In genomic region chr9:106686983-106687650, GRCm38 (mm10) we compare ENCODE assay signal across 7 mouse cellular contexts. TPM values are rescaled to one million over a fixed set of nuclear protein-coding genes. Genes with fewer than 3 reads are reported as not detected.
DNase-seq lines count a peak whose midpoint lies in the region; ATAC-seq lines count a peak whose summit lies in the region.

No protein-coding gene starts in this region.

- H3K27me3 ChIP-seq in limb, embryonic 11.5 days (ENCODE audit: control insufficient read depth, insufficient read depth, low read length) = no peaks in the 10 kb centered on the region
- H3K27me3 ChIP-seq in midbrain, embryonic 13.5 days = no peaks in the 10 kb centered on the region

- H3K4me3 ChIP-seq in limb, embryonic 11.5 days (ENCODE audit: low read depth, low read length) = no peak overlapping the region
- H3K4me3 ChIP-seq in midbrain, embryonic 13.5 days (replicated peaks) = no peak overlapping the region

- H3K4me1 ChIP-seq in limb, embryonic 11.5 days (ENCODE audit: control insufficient read depth, insufficient read depth, low read length) = peaks cover 9% of the 10 kb centered on the region
- peaks cover 26% of the 10 kb centered on the region for H3K4me1 ChIP-seq in midbrain, embryonic 13.5 days (replicated peaks)

- 0 out of 2 replicates have a peak overlapping the region, but pooled peaks have one; percentile 30 for H3K27ac ChIP-seq in limb, embryonic 11.5 days (replicated peaks; ENCODE audit: low read depth, low read length)
- H3K27ac ChIP-seq in midbrain, embryonic 13.5 days = no peak overlapping the region

- no peaks in the 10 kb centered on the region for H3K9me3 ChIP-seq in limb, embryonic 11.5 days (ENCODE audit: control insufficient read depth, low read length)
- no peaks in the 10 kb centered on the region for H3K9me3 ChIP-seq in midbrain, embryonic 13.5 days

- 34% methylated on average over 8 of the region's 8 CpGs for WGBS in limb, embryonic 11.5 days
- 41% methylated on average over 8 of the region's 8 CpGs for WGBS in midbrain, embryonic 13.5 days

- H3K36me3 ChIP-seq in limb, embryonic 11.5 days (ENCODE audit: control insufficient read depth, insufficient read depth, low read length) = no peaks in the 10 kb centered on the region
- H3K36me3 ChIP-seq in midbrain, embryonic 13.5 days = peaks cover 3% of the 10 kb centered on the region; the same call in 1 of the 2 replicates

- peak; percentile 68 for ATAC-seq in limb, embryonic 11.5 days (ENCODE audit: insufficient number of reproducible peaks, low FRiP score, low TSS enrichment, low read depth)
- peak; percentile 59 for ATAC-seq in midbrain, embryonic 13.5 days

- no peak overlapping the region for H3K9ac ChIP-seq in limb, embryonic 11.5 days (ENCODE audit: low read length)
- no peak overlapping the region for H3K9ac ChIP-seq in midbrain, embryonic 13.5 days (replicated peaks)

- DNase-seq in adrenal gland, adult (ENCODE audit: inconsistent age in 2 of 2, low spot score in 1 of 2) = peak; percentile 74 to 93
- DNase-seq in cerebellum, postnatal 36 days = peak; percentile 74 to 76
- DNase-seq in gastrocnemius, postnatal 14 days = peak; percentile 62
- DNase-seq in induced T-regulatory cell, adult 2 months (ENCODE audit: low read depth) = peak; percentile 87
- DNase-seq in limb, embryonic 11.5 days (ENCODE audit: low spot score) = peak; percentile 88
- peak; percentile 37 to 64 for DNase-seq in spleen, adult 18-20 months

- H3K4me2 ChIP-seq in limb, embryonic 11.5 days (ENCODE audit: low read depth, severe bottlenecking) = peak overlapping the region; percentile 25; the same call in 1 of the 2 replicates
- no peak overlapping the region for H3K4me2 ChIP-seq in midbrain, embryonic 13.5 days (replicated peaks)

- intact Hi-C loops in gastrocnemius, postnatal 14 days (cut with DNase I; ENCODE audit: low total_unique reads) = loop anchor here (10.0 kb wide), 1 partner anchor 198 kb away; the partner anchor contains the start of gene Rbm15b

RNA-seq across cellular contexts. Expression of gene Tex264, which starts 1.4 kb away (rescaled TPM):
- 10 to 100 TPM; 17.3 to 20.6 TPM for total RNA-seq in gastrocnemius, postnatal 14 days (2021)
- polyA plus RNA-seq in limb, embryonic 11.5 days (2014; fragmentation: Nextera tagmentation; extraction: Ambion mirVana) = 34.9 and 37.9 TPM in 2 replicates
- polyA plus RNA-seq in midbrain, embryonic 13.5 days (2015; fragmentation: Nextera tagmentation; extraction: Ambion mirVana) = 36.8 and 36.9 TPM in 2 replicates

RNA-seq across cellular contexts. Expression of gene Grm2, which starts 31.2 kb away (rescaled TPM):
- total RNA-seq in gastrocnemius, postnatal 14 days (2021) = not detected
- 0.09 and 0.11 TPM in 2 replicates for polyA plus RNA-seq in limb, embryonic 11.5 days (2014; fragmentation: Nextera tagmentation; extraction: Ambion mirVana)
- polyA plus RNA-seq in midbrain, embryonic 13.5 days (2015; fragmentation: Nextera tagmentation; extraction: Ambion mirVana) = 7.7 and 9.6 TPM in 2 replicates
